8 mouse cellular contexts compared by ENCODE assay signal in the genomic region with DNA sequence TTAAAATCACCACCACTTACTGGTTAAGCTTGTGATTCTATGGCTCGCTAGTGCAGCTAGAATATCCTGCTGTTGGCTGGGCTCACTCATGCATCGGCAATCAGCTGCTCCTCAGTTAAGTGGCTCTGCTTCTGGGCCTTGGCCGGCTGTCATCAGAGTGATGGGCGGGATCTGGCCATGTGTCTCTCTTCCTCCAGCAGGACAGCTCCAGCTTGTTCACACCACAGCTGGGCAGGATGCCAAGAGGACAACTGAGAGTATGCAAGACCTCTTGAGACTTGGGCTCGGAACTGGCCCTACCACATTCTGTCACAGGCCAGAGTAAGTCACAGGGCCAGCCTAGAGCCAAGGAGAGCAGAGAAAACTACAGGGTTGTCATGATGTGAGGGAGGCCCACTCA. TPM values are rescaled to one million over a fixed set of nuclear protein-coding genes. Genes with fewer than 3 reads are reported as not detected.
DNase-seq lines count a peak whose midpoint lies in the region; ATAC-seq lines count a peak whose summit lies in the region.

No protein-coding gene starts in this region.

- intact Hi-C loops in gastrocnemius, postnatal 14 days (cut with DNase I; ENCODE audit: low total_unique reads) = no loop called here
- intact Hi-C loops in left cerebral cortex, postnatal 14 days (cut with DNase I) = no loop called here
- intact Hi-C loops in left cerebral cortex, postnatal 25 days (cut with DNase I) = no loop called here

- WGBS in hindbrain, embryonic 16.5 days = 23% methylated on average over 5 of the region's 5 CpGs

- no peak overlapping the region for H3K9ac ChIP-seq in hindbrain, embryonic 16.5 days (ENCODE audit: low read depth, low read length)

- H3K4me3 ChIP-seq in hindbrain, embryonic 16.5 days (ENCODE audit: low read length) = no peak overlapping the region

- H3K4me1 ChIP-seq in hindbrain, embryonic 16.5 days (ENCODE audit: control insufficient read depth, insufficient read depth, low read depth, low read length) = peaks cover 48% of the 10 kb centered on the region

- no peaks in the 10 kb centered on the region for H3K27me3 ChIP-seq in hindbrain, embryonic 16.5 days (replicated peaks; ENCODE audit: control insufficient read depth, insufficient read depth, low read length)

- H3K36me3 ChIP-seq in hindbrain, embryonic 16.5 days (ENCODE audit: control insufficient read depth, insufficient read depth, low read length) = no peaks in the 10 kb centered on the region

- peak; percentile 77 for DNase-seq in right cerebral cortex, postnatal 10 days (ENCODE audit: low spot score in 2 of 2)
- DNase-seq in right cerebral cortex, postnatal 36 days (ENCODE audit: low spot score in 2 of 2) = no peak
- peak; percentile 88 for DNase-seq in gastrocnemius, postnatal 14 days
- peak; percentile 94 for DNase-seq in lung, postnatal 25 days (ENCODE audit: low spot score)
- no peak for DNase-seq in left cerebral cortex, postnatal 14 days (ENCODE audit: low spot score in 2 of 2)
- no peak for DNase-seq in left cerebral cortex, postnatal 25 days (ENCODE audit: low spot score in 2 of 2)
- no peak for DNase-seq in layer of hippocampus, adult 11-12 months (ENCODE audit: low spot score)

- 0 out of 2 replicates have a peak, but pooled peaks have one; percentile 3 for ATAC-seq in hindbrain, embryonic 16.5 days

- no peak overlapping the region for H3K4me2 ChIP-seq in hindbrain, embryonic 16.5 days (ENCODE audit: low read length)

- H3K9me3 ChIP-seq in hindbrain, embryonic 16.5 days (ENCODE audit: control insufficient read depth, low read length) = no peaks in the 10 kb centered on the region

- H3K27ac ChIP-seq in hindbrain, embryonic 16.5 days (ENCODE audit: low read depth, low read length) = no peak overlapping the region

RNA-seq across cellular contexts. Expression of a gene that starts 39.7 kb away (rescaled TPM):
- total RNA-seq in gastrocnemius, postnatal 14 days (2021) = 10 to 100 TPM in 1 of 2 experiments, 1 to 10 TPM in 1; 6.7 to 11.6 TPM
- polyA plus RNA-seq in hindbrain, embryonic 16.5 days (2015; fragmentation: Nextera tagmentation; extraction: Ambion mirVana) = 0.85 and 1.1 TPM in 2 replicates
- 10 to 100 TPM; 14.7 to 22.4 TPM for total RNA-seq in left cerebral cortex, postnatal 14 days (2021)
- 10 to 100 TPM; 11.3 to 16.6 TPM for total RNA-seq in left cerebral cortex, postnatal 25 days (2021)

Comparison
In these comparisons a context has a peak if more than half of its experiments do, and no peak if none do; other contexts are left out.
1. DNase-seq: peak in right cerebral cortex, postnatal 10 days (2 of 2), gastrocnemius, postnatal 14 days (single experiment) and lung, postnatal 25 days (single experiment); none in right cerebral cortex, postnatal 36 days (0 of 2), left cerebral cortex, postnatal 14 days (0 of 2), left cerebral cortex, postnatal 25 days (0 of 2) and layer of hippocampus, adult 11-12 months (single experiment).